ENCODE assay signal across 22 mouse cellular contexts in genomic region chr19:20344052-20344451, GRCm38 (mm10). TPM values are rescaled to one million over a fixed set of nuclear protein-coding genes. Genes with fewer than 3 reads are reported as not detected.
DNase-seq lines count a peak whose midpoint lies in the region; ATAC-seq and TF ChIP-seq lines count a peak whose summit lies in the region.
"Had no signal": no experiment of that assay in that cellular context is flagged by ENCODE, and none has a peak within 500 bp of the region (broad histone marks: within the 10 kb centered on the region; RNA-seq: fewer than 3 reads in every experiment).

No protein-coding gene starts in this region.

- no peak for ATAC-seq in hindbrain, embryonic 14.5 days (ENCODE audit: low FRiP score)
- ATAC-seq in lung, postnatal 0 days: no peak
- ATAC-seq in midbrain, embryonic 14.5 days (ENCODE audit: low FRiP score, low TSS enrichment): no peak
- no peak for ATAC-seq in erythroid progenitor cell, adult 5-6 weeks (replicated peaks; ENCODE audit: low FRiP score, poor library complexity, severe bottlenecking)

- H3K27ac ChIP-seq in hindbrain, embryonic 14.5 days: peak overlapping the region; percentile 51
- H3K27ac ChIP-seq in hindbrain, embryonic 10.5 days: no peak overlapping the region
- no peak overlapping the region for H3K27ac ChIP-seq in lung, postnatal 0 days (ENCODE audit: low read length)
- H3K27ac ChIP-seq in midbrain, embryonic 14.5 days (replicated peaks; ENCODE audit: low read depth, low read length): peak overlapping the region; percentile 47
- H3K27ac ChIP-seq: embryonic facial prominence, embryonic 15.5 days; heart, embryonic 13.5 days; liver, embryonic 14.5 days; macrophage; neural tube, embryonic 12.5 days; stomach, embryonic 15.5 days had no signal

- no peaks in the 10 kb centered on the region for H3K36me3 ChIP-seq in hindbrain, embryonic 14.5 days (replicated peaks; ENCODE audit: control insufficient read depth, insufficient read depth)
- no peaks in the 10 kb centered on the region for H3K36me3 ChIP-seq in hindbrain, embryonic 10.5 days
- H3K36me3 ChIP-seq in lung, postnatal 0 days (ENCODE audit: insufficient read depth, low read length): no peaks in the 10 kb centered on the region
- H3K36me3 ChIP-seq in midbrain, embryonic 14.5 days (ENCODE audit: control insufficient read depth, insufficient read depth, low read length): no peaks in the 10 kb centered on the region
- H3K36me3 ChIP-seq: embryonic facial prominence, embryonic 15.5 days; heart, embryonic 13.5 days; neural tube, embryonic 12.5 days; stomach, embryonic 15.5 days had no signal

- H3K4me1 ChIP-seq in hindbrain, embryonic 14.5 days (replicated peaks; ENCODE audit: control insufficient read depth, insufficient read depth, low read length): no peaks in the 10 kb centered on the region; the same call in 1 of the 2 replicates
- H3K4me1 ChIP-seq in hindbrain, embryonic 10.5 days (replicated peaks): no peaks in the 10 kb centered on the region
- no peaks in the 10 kb centered on the region for H3K4me1 ChIP-seq in lung, postnatal 0 days (ENCODE audit: insufficient read depth, low read depth, low read length)
- 0 out of 2 replicates have a peak, but pooled peaks cover 5% of the 10 kb centered on the region for H3K4me1 ChIP-seq in midbrain, embryonic 14.5 days (ENCODE audit: control insufficient read depth, insufficient read depth, low read length)
- H3K4me1 ChIP-seq: embryonic facial prominence, embryonic 15.5 days; heart, embryonic 13.5 days; neural tube, embryonic 12.5 days; stomach, embryonic 15.5 days had no signal

- no peak overlapping the region for H3K4me3 ChIP-seq in hindbrain, embryonic 14.5 days (replicated peaks; ENCODE audit: low read length)
- no peak overlapping the region for H3K4me3 ChIP-seq in hindbrain, embryonic 10.5 days
- H3K4me3 ChIP-seq in lung, postnatal 0 days (ENCODE audit: low read depth, low read length): no peak overlapping the region
- no peak overlapping the region for H3K4me3 ChIP-seq in midbrain, embryonic 14.5 days (replicated peaks; ENCODE audit: low read depth, low read length)
- H3K4me3 ChIP-seq: embryonic facial prominence, embryonic 15.5 days; heart, embryonic 13.5 days; neural tube, embryonic 12.5 days; stomach, embryonic 15.5 days had no signal

- DNase-seq in hindbrain, embryonic 14.5 days (ENCODE audit: low spot score): no peak
- no peak for DNase-seq in hindbrain, embryonic 10.5 days (ENCODE audit: low spot score)
- DNase-seq in lung, postnatal 0 days (ENCODE audit: low spot score): no peak
- DNase-seq in lung, postnatal 4 days: no peak
- DNase-seq in midbrain, embryonic 14.5 days: peak; percentile 20
- peak; percentile 67 for DNase-seq in retina, postnatal 1 day
- DNase-seq: adrenal gland, postnatal 25 days; cerebellum, adult 11-12 months; gastrocnemius, postnatal 14 days; heart, adult 18-20 months; kidney, postnatal 36 days; thymus, adult 18-20 months; thymus, postnatal 4 days had no signal

- no peaks in the 10 kb centered on the region for H3K27me3 ChIP-seq in hindbrain, embryonic 14.5 days (ENCODE audit: control insufficient read depth, insufficient read depth, low read length)
- no peaks in the 10 kb centered on the region for H3K27me3 ChIP-seq in hindbrain, embryonic 10.5 days (ENCODE audit: insufficient read depth, poor library complexity, severe bottlenecking)
- H3K27me3 ChIP-seq in lung, postnatal 0 days (replicated peaks; ENCODE audit: insufficient read depth, low read length): no peaks in the 10 kb centered on the region
- no peaks in the 10 kb centered on the region for H3K27me3 ChIP-seq in midbrain, embryonic 14.5 days (ENCODE audit: control insufficient read depth, insufficient read depth, low read length)
- H3K27me3 ChIP-seq: CH12.LX; embryonic facial prominence, embryonic 15.5 days; heart, embryonic 13.5 days; neural tube, embryonic 12.5 days; stomach, embryonic 15.5 days had no signal

- 66% methylated on average over 10 of the region's 10 CpGs for WGBS in hindbrain, embryonic 14.5 days
- WGBS in hindbrain, embryonic 10.5 days: 89% methylated on average over 10 of the region's 10 CpGs
- 41% methylated on average over 10 of the region's 10 CpGs for WGBS in lung, postnatal 0 days
- WGBS in midbrain, embryonic 14.5 days: 61% methylated on average over 10 of the region's 10 CpGs

- no peak for TF ChIP-seq EP300 in lung, postnatal 0 days (IDR thresholded peaks at IDR 0.05)

- H3K9ac ChIP-seq in hindbrain, embryonic 14.5 days: peak overlapping the region; percentile 24; the same call in 1 of the 2 replicates
- H3K9ac ChIP-seq in lung, postnatal 0 days (replicated peaks; ENCODE audit: low read depth): no peak overlapping the region
- 0 out of 2 replicates have a peak overlapping the region, but pooled peaks have one; percentile 17 for H3K9ac ChIP-seq in midbrain, embryonic 14.5 days (replicated peaks; ENCODE audit: low read length)
- H3K9ac ChIP-seq: embryonic facial prominence, embryonic 15.5 days; heart, embryonic 13.5 days; liver, embryonic 14.5 days; neural tube, embryonic 12.5 days; stomach, embryonic 15.5 days had no signal

- TF ChIP-seq CTCF in lung, postnatal 0 days (IDR thresholded peaks at IDR 0.05): no peak

- H3K4me2 ChIP-seq in hindbrain, embryonic 14.5 days (replicated peaks): peak overlapping the region; percentile 22; the same call in 1 of the 2 replicates
- peak overlapping the region; percentile 23; the same call in 1 of the 2 replicates for H3K4me2 ChIP-seq in lung, postnatal 0 days (replicated peaks; ENCODE audit: low read depth, low read length)
- H3K4me2 ChIP-seq in midbrain, embryonic 14.5 days (ENCODE audit: low read length): peak overlapping the region; percentile 32
- H3K4me2 ChIP-seq: embryonic facial prominence, embryonic 15.5 days; neural tube, embryonic 12.5 days; stomach, embryonic 15.5 days had no signal

- H3K9me3 ChIP-seq in hindbrain, embryonic 14.5 days (ENCODE audit: control insufficient read depth, low read length): peaks cover 10% of the 10 kb centered on the region; the same call in 1 of the 2 replicates
- no peaks in the 10 kb centered on the region for H3K9me3 ChIP-seq in hindbrain, embryonic 10.5 days
- H3K9me3 ChIP-seq in lung, postnatal 0 days (ENCODE audit: low read length): no peaks in the 10 kb centered on the region
- no peaks in the 10 kb centered on the region for H3K9me3 ChIP-seq in midbrain, embryonic 14.5 days (ENCODE audit: control insufficient read depth, low read length)
- H3K9me3 ChIP-seq: embryonic facial prominence, embryonic 15.5 days; heart, embryonic 13.5 days; neural tube, embryonic 12.5 days; stomach, embryonic 15.5 days had no signal

RNA-seq across cellular contexts. Expression of gene Anxa1, which starts 46.7 kb away (rescaled TPM):
- polyA plus RNA-seq in hindbrain, embryonic 14.5 days (2014; fragmentation: Nextera tagmentation; extraction: Ambion mirVana): 9.1 and 9.4 TPM in 2 replicates
- 1.4 and 4.6 TPM in 2 replicates for polyA plus RNA-seq in hindbrain, embryonic 10.5 days (2016; fragmentation: Nextera tagmentation; extraction: Ambion mirVana)
- polyA plus RNA-seq in lung, postnatal 0 days (2015; fragmentation: Nextera tagmentation; extraction: Ambion mirVana): 505 and 526 TPM in 2 replicates
- 3.3 and 5.6 TPM in 2 replicates for polyA plus RNA-seq in midbrain, embryonic 14.5 days (2014; fragmentation: Nextera tagmentation; extraction: Ambion mirVana)
- total RNA-seq in erythroid progenitor cell, adult 5-6 weeks (2015; ENCODE audit: low replicate concordance): 319 and 341 TPM in 2 replicates
- 220 and 298 TPM in 2 replicates for total RNA-seq in erythroid progenitor cell, adult 5-6 weeks (2017; ENCODE audit: low replicate concordance)
- total RNA-seq: MEL had no signal

Comparison
In these comparisons a context has a peak if more than half of its experiments do, and no peak if none do; other contexts are left out.
1. H3K27ac ChIP-seq: peak in hindbrain, embryonic 14.5 days (single experiment) and midbrain, embryonic 14.5 days (single experiment); none in hindbrain, embryonic 10.5 days (single experiment) and lung, postnatal 0 days (single experiment).
2. DNase-seq: peak in midbrain, embryonic 14.5 days (single experiment) and retina, postnatal 1 day (single experiment); none in hindbrain, embryonic 14.5 days (single experiment), hindbrain, embryonic 10.5 days (single experiment), lung, postnatal 0 days (single experiment) and lung, postnatal 4 days (0 of 2).
3. RNA of gene Anxa1, which starts 46.7 kb away (polyA plus RNA-seq): 505 to 526 TPM in lung, postnatal 0 days; 9.1 to 9.4 TPM in hindbrain, embryonic 14.5 days, 3.3 to 5.6 TPM in midbrain, embryonic 14.5 days and 1.4 to 4.6 TPM in hindbrain, embryonic 10.5 days; every median in the first group is over 10 times any median in the second.
4. Peak in every context shown above with its lines, with median percentiles within 50 percentile points of each other: H3K4me2 ChIP-seq.